Mouse (Mus musculus) liver, embryonic 14.5 days (tissue): ENCODE data around the gene Lipk.

Experiments used
- CTCF ChIP-seq: IDR thresholded peaks from 2 replicates; pipeline ENCODE4 v1.5.1; 2016; ENCODE audit warnings: antibody characterized with exemption, low read depth, control low read depth
- EP300 ChIP-seq: IDR thresholded peaks from 2 replicates; pipeline ENCODE4 v1.6.1; 2016; ENCODE audit warnings: antibody characterized with exemption, low read depth

DNA sequence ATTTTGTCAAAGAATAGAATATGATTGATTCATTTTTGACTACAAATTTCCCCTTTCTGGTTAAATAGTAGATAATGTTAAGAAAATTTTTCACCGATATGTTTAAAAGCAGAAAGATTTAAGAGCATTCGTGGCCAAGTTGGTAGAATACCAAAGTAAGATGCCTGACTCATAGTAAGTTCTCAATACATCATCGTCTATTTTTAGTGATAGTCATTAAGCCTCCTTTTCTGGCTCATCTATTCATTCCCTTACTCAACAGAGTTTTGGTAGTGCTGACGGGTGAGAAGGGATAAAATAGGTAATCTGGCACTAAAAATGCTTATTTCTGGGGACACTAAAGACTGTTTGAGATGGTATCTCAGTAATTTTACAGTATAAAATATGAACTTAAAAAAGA is 56.0 kb downstream of the Lipk start:
- TF ChIP-seq CTCF (no peak), EP300 (no peak)
